Mouse (Mus musculus) CH12.LX (cell line): Measurements from ENCODE around the gene Cblb. TPM values are rescaled to one million over a fixed set of nuclear protein-coding genes. Genes with fewer than 3 reads are reported as not detected.

Experiments
- DNase-seq: peaks from one replicate; pipeline ENCODE4 v3.0.0-alpha.2; 2013; ENCODE audit errors: extremely low read depth
- H3K27ac ChIP-seq: 2 replicates; pipeline ENCODE4 v1.5.1; 2012; ENCODE audit warnings: low read depth, mild to moderate bottlenecking, control low read depth, moderate library complexity; ENCODE audit not compliant: insufficient read depth
- H3K27me3 ChIP-seq: replicated peaks from 2 replicates; pipeline ENCODE3; 2012; ENCODE audit warnings: inconsistent platforms
- H3K36me3 ChIP-seq, 2 experiments: replicated peaks in 1 of 2; 2 replicates each; pipeline versions ENCODE3 to v1.6.1; 2012; ENCODE audit warnings: inconsistent platforms in 1 of 2, low read length in 1 of 2, mild to moderate bottlenecking in 1 of 2, mixed read lengths in 1 of 2, moderate library complexity in 1 of 2; ENCODE audit not compliant: control insufficient read depth in 1 of 2, insufficient read depth in 1 of 2
- H3K4me1 ChIP-seq, 2 experiments: 2 replicates each; pipeline ENCODE4 v1.6.1; 2012; ENCODE audit warnings: inconsistent platforms in 1 of 2, moderate library complexity in 1 of 2; ENCODE audit not compliant: insufficient read depth in 2 of 2, control insufficient read depth in 1 of 2
- H3K4me2 ChIP-seq: 2 replicates; pipeline ENCODE4 v1.6.1; 2012; ENCODE audit warnings: low read depth, mild to moderate bottlenecking, control low read depth; ENCODE audit not compliant: poor library complexity, insufficient read depth, severe bottlenecking
- H3K4me3 ChIP-seq, 3 experiments: fragments of 150-350 bp in 1 of 3; sonication (generic) in 1 of 3; replicated peaks in 1 of 3; 2 replicates each; pipeline versions ENCODE3 to v1.5.1; 2011 to 2012; ENCODE audit warnings: low read depth in 2 of 3, low read length in 2 of 3, mild to moderate bottlenecking in 2 of 3, moderate library complexity in 2 of 3, control low read depth in 1 of 3, improper control_type of control experiment in 1 of 3, inconsistent platforms in 1 of 3, mixed read lengths in 1 of 3; ENCODE audit not compliant: poor library complexity in 1 of 3
- H3K79me2 ChIP-seq: replicated peaks from 2 replicates; pipeline ENCODE4 v1.6.1; 2012; ENCODE audit warnings: mild to moderate bottlenecking, moderate library complexity; ENCODE audit not compliant: control insufficient read depth, poor library complexity, insufficient read depth, severe bottlenecking; ENCODE audit errors: extremely low read depth
- H3K9ac ChIP-seq: 2 replicates; pipeline ENCODE4 v1.6.1; 2012; ENCODE audit warnings: low read depth, mild to moderate bottlenecking, control low read depth, moderate library complexity; ENCODE audit not compliant: insufficient read depth
- H3K9me3 ChIP-seq: replicated peaks from 2 replicates; pipeline ENCODE3; 2012; ENCODE audit warnings: low read length, inconsistent platforms, mixed read lengths
- E2F4 ChIP-seq: IDR thresholded peaks from 2 replicates; pipeline ENCODE4 v1.6.1; 2011; ENCODE audit warnings: low read depth, low read length, improper control_type of control experiment; ENCODE audit not compliant: insufficient replicate concordance
- ELF1 ChIP-seq: IDR thresholded peaks from 2 replicates; pipeline ENCODE4 v1.6.1; 2014; ENCODE audit warnings: low read depth, mild to moderate bottlenecking, inconsistent platforms, low read length, improper control_type of control experiment
- ETS1 ChIP-seq: conservative IDR thresholded peaks from 2 replicates; pipeline ENCODE4 v1.6.1; 2012; ENCODE audit warnings: low read depth, mild to moderate bottlenecking, inconsistent platforms, low read length, improper control_type of control experiment, moderate library complexity
- JUN ChIP-seq: IDR thresholded peaks from 2 replicates; pipeline ENCODE4 v1.6.1; 2011; ENCODE audit warnings: low read depth, mild to moderate bottlenecking, low read length, improper control_type of control experiment, moderate library complexity; ENCODE audit not compliant: insufficient read depth
- JUND ChIP-seq: conservative IDR thresholded peaks from 2 replicates; pipeline ENCODE4 v1.6.1; 2011; ENCODE audit warnings: low read depth, low read length, improper control_type of control experiment
- KAT2A ChIP-seq: IDR thresholded peaks from 2 replicates; pipeline ENCODE4 v1.6.1; 2012; ENCODE audit warnings: low read length, improper control_type of control experiment, inconsistent platforms; ENCODE audit not compliant: insufficient replicate concordance
- MXI1 ChIP-seq: IDR thresholded peaks from 2 replicates; pipeline ENCODE4 v1.6.1; 2011; ENCODE audit warnings: mild to moderate bottlenecking, low read depth, low read length, improper control_type of control experiment
- MYC ChIP-seq: IDR thresholded peaks from 2 replicates; pipeline ENCODE4 v1.6.1; 2011; ENCODE audit warnings: low read depth, mild to moderate bottlenecking, improper control_type of control experiment, low read length
- NELFE ChIP-seq: IDR thresholded peaks from 2 replicates; pipeline ENCODE4 v1.6.1; 2011; ENCODE audit warnings: low read depth, low read length, improper control_type of control experiment
- NRF1 ChIP-seq: IDR thresholded peaks from 2 replicates; pipeline ENCODE4 v1.6.1; 2014; ENCODE audit warnings: low read depth, mild to moderate bottlenecking, inconsistent platforms, low read length, improper control_type of control experiment, moderate library complexity
- PAX5 ChIP-seq: IDR thresholded peaks from 2 replicates; pipeline ENCODE4 v1.6.1; 2012; ENCODE audit warnings: low read length, inconsistent platforms, mixed read lengths
- POLR2A ChIP-seq: IDR thresholded peaks from 2 replicates; pipeline ENCODE4 v1.6.1; 2011; ENCODE audit warnings: low read depth, mild to moderate bottlenecking, improper control_type of control experiment, low read length
- POLR2AphosphoS2 ChIP-seq: IDR thresholded peaks from 2 replicates; pipeline ENCODE4 v1.6.1; 2011; ENCODE audit warnings: low read depth, low read length, improper control_type of control experiment
- TCF12 ChIP-seq: IDR thresholded peaks from 2 replicates; pipeline ENCODE4 v1.6.1; 2014; ENCODE audit warnings: low read depth, mild to moderate bottlenecking, inconsistent platforms, low read length, improper control_type of control experiment
- ZC3H11A ChIP-seq: IDR thresholded peaks from 2 replicates; pipeline ENCODE4 v1.6.1; 2012; ENCODE audit warnings: low read depth, mild to moderate bottlenecking, inconsistent platforms, low read length, improper control_type of control experiment
- ZKSCAN1 ChIP-seq: IDR thresholded peaks from 2 replicates; pipeline ENCODE4 v1.6.1; 2012; ENCODE audit warnings: low read depth, inconsistent platforms, low read length, improper control_type of control experiment, borderline replicate concordance
- ZMIZ1 ChIP-seq: IDR thresholded peaks from 2 replicates; pipeline ENCODE4 v1.6.1; 2012; ENCODE audit warnings: low read depth, mild to moderate bottlenecking, inconsistent platforms, low read length, improper control_type of control experiment
- dilution Hi-C: fragments of 300-500 bp; cut with MboI; formaldehyde crosslinking; loops from 2 replicates; pipeline ENCODE4 v1.14.3; 2020; ENCODE audit warnings: low sequenced_read_pairs; ENCODE audit not compliant: extremely low pct_unique_long_range_greater_than_20kb, extremely low pct_ligation_motif_present
- in situ Hi-C: fragments of 300-500 bp; cut with MboI; formaldehyde crosslinking; loops from 3 replicates; pipeline ENCODE4 v1.14.3; 2019; ENCODE audit warnings: low sequenced_read_pairs, low pct_ligation_motif_present, low pct_unique_long_range_greater_than_20kb, mixed read lengths
- polyA plus RNA-seq: library from polyadenylated mRNA; unstranded; fragments of >175 nt; gene quantifications from 2 replicates; pipeline ENCODE4 v1.2.1, GENCODE M21; 2012; ENCODE audit warnings: low read depth; ENCODE audit not compliant: insufficient read length
- total RNA-seq, 2 experiments: library from RNA; depleted of rRNA; stranded (reverse); fragments of 300-350 nt in 1 of 2; fragments of >200 nt in 1 of 2; gene quantifications; 2 replicates each; pipeline ENCODE4 v1.2.3; 2012 to 2014

Cblb gene
- total and polyA plus RNA-seq, 3 experiments: 3.5 to 18.9 (median 6.3) TPM

GRCm38 (mm10) chr16:52190714-52191113, 159.7 kb downstream of the Cblb start:
- Histone ChIP-seq H3K27me3 (no peaks in the 10 kb centered on the region), H3K4me3 (no peak overlapping the region), H3K9me3 (no peaks in the 10 kb centered on the region), H3K4me1 (no peaks in the 10 kb centered on the region), H3K79me2 (no peaks in the 10 kb centered on the region), H3K4me2 (no peak overlapping the region), H3K9ac (no peak overlapping the region), H3K27ac (no peak overlapping the region), H3K36me3 (peaks cover 0 to 64% of the 10 kb centered on the region in 2 experiments)
- TF ChIP-seq ZMIZ1 (no peak), ZC3H11A (no peak), MYC (no peak)
- DNase-seq: no peak
- dilution Hi-C loops (no loop called here), in situ Hi-C loops (no loop called here)

GRCm38 (mm10) chr16:52194040-52194439, 163.0 kb downstream of the Cblb start:
- H3K79me2 ChIP-seq: no peaks in the 10 kb centered on the region
- no peaks in the 10 kb centered on the region for H3K27me3 ChIP-seq
- no peak overlapping the region for H3K27ac ChIP-seq
- dilution Hi-C loops (no loop called here), in situ Hi-C loops (no loop called here)
- no peaks in the 10 kb centered on the region for H3K9me3 ChIP-seq
- TF ChIP-seq TCF12: no peak
- no peak for TF ChIP-seq KAT2A
- TF ChIP-seq MXI1: no peak
- TF ChIP-seq ETS1: no peak
- no peak for TF ChIP-seq ZKSCAN1
- no peak for TF ChIP-seq POLR2A
- TF ChIP-seq ELF1: no peak
- no peak for TF ChIP-seq JUND
- TF ChIP-seq E2F4: no peak
- no peak for TF ChIP-seq MYC
- TF ChIP-seq ZC3H11A: no peak
- no peak for TF ChIP-seq POLR2AphosphoS2
- TF ChIP-seq JUN: no peak
- TF ChIP-seq NRF1: no peak
- TF ChIP-seq PAX5: no peak
- TF ChIP-seq ZMIZ1: no peak
- no peak for TF ChIP-seq NELFE
- H3K4me1 ChIP-seq: no peaks in the 10 kb centered on the region
- no peak for DNase-seq
- no peak overlapping the region for H3K9ac ChIP-seq
- peaks cover 0 to 58% of the 10 kb centered on the region in 2 experiments for H3K36me3 ChIP-seq
- H3K4me2 ChIP-seq: no peak overlapping the region
- no peak overlapping the region for H3K4me3 ChIP-seq
